Mouse (Mus musculus) limb, embryonic 14.5 days (tissue): ENCODE results near the gene Sdhc. TPM values are rescaled to one million over a fixed set of nuclear protein-coding genes. Genes with fewer than 3 reads are reported as not detected.

Experiments
- ATAC-seq: fragments of 200-750 bp; cut with Nextera tagmentation; 2 replicates; pipeline ENCODE4 v1.8.0; 2017; ENCODE audit warnings: low read depth, moderate number of reproducible peaks, moderate TSS enrichment; ENCODE audit not compliant: low FRiP score
- DNase-seq: peaks from one replicate; pipeline ENCODE4 v3.0.0-alpha.2; 2015; ENCODE audit warnings: low spot score
- H3K27ac ChIP-seq: fragments of 300-500 bp; sonication (generic); replicated peaks from 2 replicates; pipeline ENCODE4 v1.5.1; 2014; ENCODE audit warnings: low read depth, mild to moderate bottlenecking, low read length, moderate library complexity, mixed read lengths
- H3K27me3 ChIP-seq: fragments of 300-500 bp; sonication (generic); 2 replicates; pipeline ENCODE4 v1.6.1; 2014; ENCODE audit warnings: low read length, mixed read lengths; ENCODE audit not compliant: control insufficient read depth, insufficient read depth
- H3K36me3 ChIP-seq: fragments of 300-500 bp; sonication (generic); 2 replicates; pipeline ENCODE4 v1.6.1; 2014; ENCODE audit warnings: mild to moderate bottlenecking, low read length, moderate library complexity, mixed read lengths; ENCODE audit not compliant: control insufficient read depth, insufficient read depth
- H3K4me1 ChIP-seq: fragments of 300-500 bp; sonication (generic); 2 replicates; pipeline ENCODE4 v1.6.1; 2014; ENCODE audit warnings: antibody characterized with exemption, low read length, mixed read lengths; ENCODE audit not compliant: control insufficient read depth, insufficient read depth
- H3K4me2 ChIP-seq: fragments of 300-500 bp; sonication (generic); replicated peaks from 2 replicates; pipeline ENCODE4 v1.6.1; 2014; ENCODE audit warnings: low read depth, mild to moderate bottlenecking, low read length, moderate library complexity; ENCODE audit not compliant: severe bottlenecking
- H3K4me3 ChIP-seq: fragments of 300-500 bp; sonication (generic); replicated peaks from 2 replicates; pipeline ENCODE4 v1.5.1; 2014; ENCODE audit warnings: low read length
- H3K9ac ChIP-seq: fragments of 300-500 bp; sonication (generic); 2 replicates; pipeline ENCODE4 v1.6.1; 2014; ENCODE audit warnings: mild to moderate bottlenecking, low read depth, low read length, moderate library complexity; ENCODE audit not compliant: severe bottlenecking
- H3K9me3 ChIP-seq: fragments of 300-500 bp; sonication (generic); 2 replicates; pipeline ENCODE4 v1.6.1; 2016; ENCODE audit warnings: low read length; ENCODE audit not compliant: control insufficient read depth
- POLR2A ChIP-seq: fragments of 200-500 bp; IDR thresholded peaks from 2 replicates; pipeline ENCODE4 v1.8.0; 2012; ENCODE audit warnings: inconsistent platforms, mild to moderate bottlenecking, moderate library complexity, borderline replicate concordance; ENCODE audit not compliant: insufficient read depth, insufficient read length; ENCODE audit errors: extremely low read depth
- WGBS: fragments of 180-500 bp; shearing (Covaris S2); extraction: QIAGEN DNeasy Blood & Tissue Kit; methylation state at CpG from one replicate; pipeline ENCODE4 v1.1.7; 2014; 5-methylcytosine and 5-hydroxymethylcytosine counted together
- polyA plus RNA-seq, 2 experiments: library from polyadenylated mRNA; depleted of rRNA in 1 of 2; stranded (reverse) in 1 of 2; unstranded in 1 of 2; fragments of >200 nt; fragmentation: Nextera tagmentation in 1 of 2; extraction: Ambion mirVana in 1 of 2; gene quantifications; 2 replicates each; pipeline versions ENCODE4 v1.2.1 to v1.2.3; 2012 to 2014

The Sdhc gene
- polyA plus RNA-seq, 2 experiments, result 246 to 281 TPM

DNA sequence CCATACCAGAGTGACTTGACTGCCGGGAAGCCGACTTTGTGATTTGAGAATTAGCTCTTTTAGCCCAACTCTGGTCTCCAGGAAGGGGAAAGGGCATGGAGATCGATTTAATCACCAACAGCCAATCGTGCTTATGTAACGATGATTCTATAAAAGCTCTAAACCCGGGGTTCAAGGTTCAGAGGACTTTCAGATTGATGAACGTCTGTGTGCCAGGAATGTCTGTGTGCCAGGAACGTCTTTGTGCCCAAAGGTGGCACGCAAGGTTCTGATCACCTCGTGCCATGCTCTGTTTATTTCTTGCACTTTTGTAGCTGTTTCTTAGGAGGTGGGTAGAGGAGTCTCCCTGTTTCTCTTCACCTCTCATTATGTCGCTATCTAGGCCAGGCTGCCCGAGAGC lies 18.5 kb upstream of the Sdhc start:
- H3K9me3 ChIP-seq, result no peaks in the 10 kb centered on the region
- no peak overlapping the region for H3K4me2 ChIP-seq
- H3K4me1 ChIP-seq, result no peaks in the 10 kb centered on the region
- H3K9ac ChIP-seq, result no peak overlapping the region
- no peak overlapping the region for H3K27ac ChIP-seq
- H3K36me3 ChIP-seq, result no peaks in the 10 kb centered on the region
- no peak for ATAC-seq
- H3K27me3 ChIP-seq, result no peaks in the 10 kb centered on the region
- DNase-seq, result no peak
- TF ChIP-seq POLR2A, result no peak
- WGBS, result 83% methylated on average over 12 of the region's 12 CpGs
- H3K4me3 ChIP-seq, result no peak overlapping the region

DNA sequence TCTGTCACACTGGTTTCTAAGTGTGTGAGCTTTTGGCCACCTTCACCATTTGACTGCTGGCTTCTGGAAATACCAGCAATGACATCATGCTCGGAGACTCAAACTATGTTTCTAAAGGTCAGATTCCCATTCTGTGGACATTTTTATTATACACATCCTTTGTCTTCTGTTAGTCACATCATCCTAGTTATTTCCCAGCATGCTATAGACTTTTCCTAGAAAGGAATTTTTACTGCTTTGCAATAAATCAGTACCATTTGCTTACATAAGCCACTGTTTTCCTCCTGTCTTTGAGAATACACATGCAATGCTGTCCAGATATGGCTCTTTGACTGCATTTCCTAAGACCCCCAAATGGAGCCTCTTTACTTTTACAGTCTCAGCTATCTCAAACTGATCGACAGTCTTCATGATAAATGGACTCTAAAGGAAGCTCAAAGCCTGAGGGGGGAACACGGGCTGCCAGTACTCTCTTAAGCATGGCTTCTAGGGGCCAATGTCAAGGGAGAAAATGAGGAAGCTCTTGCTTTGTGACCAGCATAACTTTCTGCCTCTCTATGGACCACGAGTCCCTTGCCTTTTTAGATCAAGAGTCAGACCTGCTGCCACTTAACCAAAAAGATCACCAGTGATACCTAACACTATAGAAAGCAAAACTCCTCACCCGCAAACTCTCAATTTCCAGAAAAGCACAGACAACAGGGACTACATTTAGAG lies 15.4 kb upstream of the Sdhc start:
- Histone ChIP-seq H3K9ac (no peak overlapping the region), H3K4me1 (no peaks in the 10 kb centered on the region), H3K4me3 (no peak overlapping the region), H3K27ac (no peak overlapping the region), H3K27me3 (no peaks in the 10 kb centered on the region), H3K36me3 (no peaks in the 10 kb centered on the region), H3K4me2 (no peak overlapping the region), H3K9me3 (no peaks in the 10 kb centered on the region)
- ATAC-seq, result no peak
- TF ChIP-seq POLR2A, result no peak
- 63% methylated on average over 5 of the region's 5 CpGs for WGBS
- DNase-seq, result no peak

DNA sequence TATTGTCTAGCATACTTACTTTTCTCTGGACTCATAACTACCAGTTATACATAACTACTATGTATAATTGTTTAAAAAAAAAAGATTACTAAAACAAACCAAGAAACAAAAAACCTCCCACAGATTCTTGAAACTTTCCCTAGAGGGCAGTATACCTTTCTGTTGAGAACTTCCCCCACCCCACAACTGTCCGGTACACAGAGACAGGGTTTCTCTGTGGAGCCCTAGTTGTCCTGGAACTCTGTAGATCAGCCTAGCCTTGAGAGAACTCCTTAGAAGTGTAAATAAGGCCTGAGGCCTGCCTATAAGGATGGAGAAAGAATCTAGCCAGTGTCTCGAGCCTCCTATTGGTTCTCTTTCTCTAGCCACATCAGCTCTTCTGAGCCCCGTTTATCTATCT lies 13.9 kb upstream of the Sdhc start:
- ATAC-seq, result no peak
- H3K4me3 ChIP-seq, result no peak overlapping the region
- H3K9ac ChIP-seq, result no peak overlapping the region

DNA sequence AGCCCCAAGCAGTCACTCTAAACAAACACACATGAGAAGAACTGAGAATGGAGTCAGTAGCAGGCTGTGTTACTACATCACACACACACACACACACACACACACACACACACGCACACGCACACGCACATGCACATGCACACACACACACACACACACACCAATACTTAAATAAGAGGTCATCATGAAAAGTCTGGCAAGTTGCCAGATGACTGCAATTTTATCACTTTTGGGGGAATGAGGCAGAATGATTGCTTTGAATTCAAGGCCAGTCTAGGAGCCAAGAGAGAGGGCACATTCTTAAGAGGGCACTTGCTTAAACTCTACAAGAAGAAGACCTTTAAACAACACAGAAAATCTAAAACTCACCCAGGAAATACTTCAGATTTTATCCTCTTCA lies 12.1 kb upstream of the Sdhc start:
- H3K27me3 ChIP-seq, result peaks cover 24% of the 10 kb centered on the region
- no peak overlapping the region for H3K4me3 ChIP-seq
- H3K9me3 ChIP-seq, result no peaks in the 10 kb centered on the region
- WGBS, result 95% methylated on average over 3 of the region's 3 CpGs
- no peak overlapping the region for H3K27ac ChIP-seq
- no peak overlapping the region for H3K9ac ChIP-seq
- ATAC-seq, result no peak
- TF ChIP-seq POLR2A, result no peak
- no peak for DNase-seq
- H3K4me1 ChIP-seq, result no peaks in the 10 kb centered on the region
- H3K36me3 ChIP-seq, result no peaks in the 10 kb centered on the region
- H3K4me2 ChIP-seq, result no peak overlapping the region

More for the DNA sequence above, 13.9 kb upstream of the Sdhc start:
- peak; percentile 40 for DNase-seq
- no peak for TF ChIP-seq POLR2A
- peaks cover 13% of the 10 kb centered on the region; the same call in 1 of the 2 replicates for H3K27me3 ChIP-seq
- 38% methylated on average over 3 of the region's 3 CpGs for WGBS
- H3K4me2 ChIP-seq, result no peak overlapping the region
- H3K4me1 ChIP-seq, result no peaks in the 10 kb centered on the region
- H3K36me3 ChIP-seq, result no peaks in the 10 kb centered on the region
- no peaks in the 10 kb centered on the region for H3K9me3 ChIP-seq
- H3K27ac ChIP-seq, result no peak overlapping the region

DNA sequence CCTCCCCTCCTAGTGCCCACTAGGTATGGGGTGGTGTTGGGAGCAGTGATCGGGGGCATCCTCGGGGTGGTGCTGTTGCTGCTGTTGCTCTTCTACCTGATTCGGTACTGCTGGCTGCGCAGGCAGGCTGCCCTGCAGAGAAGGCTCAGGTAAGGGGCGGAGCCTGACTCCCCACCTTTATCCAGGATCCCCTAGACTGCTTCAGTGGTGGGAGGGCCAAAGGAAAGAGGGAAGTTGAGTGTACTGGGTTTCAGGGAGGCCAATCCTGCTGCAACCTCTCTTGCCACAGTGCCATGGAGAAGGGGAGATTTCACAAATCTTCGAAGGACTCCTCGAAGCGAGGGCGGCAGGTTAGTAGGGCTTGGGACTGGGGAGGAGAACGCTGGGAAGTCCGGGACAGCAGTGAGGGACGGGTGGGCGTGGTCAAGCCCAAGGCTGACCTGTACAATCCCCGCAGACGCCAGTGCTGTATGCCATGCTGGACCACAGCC lies 9.1 kb upstream of the Sdhc start:
- ATAC-seq (no peak), DNase-seq (no peak)
- Histone ChIP-seq H3K4me2 (peak overlapping the region; percentile 38), H3K4me3 (peak overlapping the region; percentile 24), H3K9ac (no peak overlapping the region), H3K27ac (no peak overlapping the region), H3K36me3 (no peaks in the 10 kb centered on the region), H3K4me1 (no peaks in the 10 kb centered on the region), H3K9me3 (no peaks in the 10 kb centered on the region), H3K27me3 (peaks cover 27% of the 10 kb centered on the region)
- TF ChIP-seq POLR2A, result no peak
- 4% methylated on average over 15 of the region's 15 CpGs for WGBS

DNA sequence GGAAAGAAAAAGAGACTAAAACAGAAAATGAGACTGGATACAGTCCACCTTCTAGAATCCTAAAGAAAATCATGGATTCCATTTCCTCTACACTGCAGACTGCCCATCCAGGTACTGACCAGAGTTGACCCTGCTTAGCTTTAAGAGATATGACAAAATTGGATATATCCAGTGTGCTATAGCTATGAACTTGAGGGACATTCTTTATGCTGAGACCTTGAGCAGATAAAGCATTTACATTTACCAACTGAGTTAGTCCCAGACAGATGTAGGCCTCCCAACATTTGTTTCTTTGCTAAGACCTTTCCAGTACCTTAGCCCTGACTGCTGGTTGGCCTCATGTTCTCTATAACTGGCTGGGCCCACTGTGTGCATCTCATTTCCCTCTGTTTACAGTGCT lies 7.6 kb upstream of the Sdhc start:
- no peaks in the 10 kb centered on the region for H3K36me3 ChIP-seq
- DNase-seq (no peak), ATAC-seq (no peak)
- no peak overlapping the region for H3K4me3 ChIP-seq
- no peak overlapping the region for H3K9ac ChIP-seq
- no peak overlapping the region for H3K27ac ChIP-seq
- peaks cover 27% of the 10 kb centered on the region for H3K27me3 ChIP-seq
- no peaks in the 10 kb centered on the region for H3K9me3 ChIP-seq
- no peaks in the 10 kb centered on the region for H3K4me1 ChIP-seq
- TF ChIP-seq POLR2A, result no peak
- no peak overlapping the region for H3K4me2 ChIP-seq
